Mouse (Mus musculus) monocyte, adult 5-6 weeks (primary cell): ENCODE measurements around the gene Dab1. TPM values are rescaled to one million over a fixed set of nuclear protein-coding genes. Genes with fewer than 3 reads are reported as not detected.

Experiments
- ATAC-seq: fragments of 153-309, 156-312 bp; replicated peaks from 2 replicates; pipeline ENCODE4 v1.8.0; 2017; ENCODE audit warnings: mild to moderate bottlenecking; ENCODE audit not compliant: low TSS enrichment, insufficient number of reproducible peaks, severe bottlenecking, poor library complexity, low FRiP score
- total RNA-seq: library from RNA; stranded (forward); fragments of 200-1000, 200-491, 200-594 nt; gene quantifications from 3 replicates; pipeline ENCODE4 v1.2.3, GENCODE M21; 2017

Gene Dab1
- total RNA-seq, 1 experiment from 2014 or later, result not detected

DNA sequence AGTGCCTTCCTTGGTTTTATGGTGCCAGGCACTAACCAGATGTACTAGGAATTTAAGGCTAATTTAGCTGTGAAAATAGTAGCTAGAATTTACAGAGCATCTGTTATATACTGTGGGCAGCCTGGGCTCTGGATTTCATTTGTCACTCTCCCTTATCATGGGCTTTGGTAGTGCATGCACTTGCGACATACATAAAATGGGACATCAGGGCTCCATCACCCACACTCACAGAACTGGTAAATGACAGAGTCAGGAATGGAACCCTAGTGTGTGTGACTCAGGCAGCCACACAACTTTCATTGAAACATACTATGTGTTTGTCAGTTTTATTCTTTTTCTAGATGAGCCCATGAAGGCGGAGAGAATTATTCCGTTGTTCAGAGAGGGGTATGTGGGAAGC is 1077.4 kb downstream of the Dab1 start:
- no peak for ATAC-seq

DNA sequence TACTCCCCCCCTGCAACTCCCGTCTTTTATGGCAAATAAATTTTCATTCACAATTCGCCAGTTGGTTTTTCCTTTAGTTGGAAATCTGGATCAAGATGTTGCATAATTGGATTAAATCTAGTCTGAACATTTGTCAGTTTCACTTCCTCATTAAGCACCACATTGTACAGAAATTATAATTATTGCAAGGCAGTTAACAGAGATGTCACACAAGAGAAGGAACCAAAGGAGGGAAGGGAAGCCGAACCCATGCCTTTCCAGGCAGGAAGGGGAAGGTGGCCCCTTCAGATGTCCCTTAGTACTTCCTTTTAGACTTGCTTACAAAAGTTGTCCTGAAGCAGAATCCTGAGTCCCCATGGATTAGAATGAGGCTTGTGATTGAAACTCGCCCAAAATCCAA is 1078.5 kb downstream of the Dab1 start:
- ATAC-seq, result no peak

DNA sequence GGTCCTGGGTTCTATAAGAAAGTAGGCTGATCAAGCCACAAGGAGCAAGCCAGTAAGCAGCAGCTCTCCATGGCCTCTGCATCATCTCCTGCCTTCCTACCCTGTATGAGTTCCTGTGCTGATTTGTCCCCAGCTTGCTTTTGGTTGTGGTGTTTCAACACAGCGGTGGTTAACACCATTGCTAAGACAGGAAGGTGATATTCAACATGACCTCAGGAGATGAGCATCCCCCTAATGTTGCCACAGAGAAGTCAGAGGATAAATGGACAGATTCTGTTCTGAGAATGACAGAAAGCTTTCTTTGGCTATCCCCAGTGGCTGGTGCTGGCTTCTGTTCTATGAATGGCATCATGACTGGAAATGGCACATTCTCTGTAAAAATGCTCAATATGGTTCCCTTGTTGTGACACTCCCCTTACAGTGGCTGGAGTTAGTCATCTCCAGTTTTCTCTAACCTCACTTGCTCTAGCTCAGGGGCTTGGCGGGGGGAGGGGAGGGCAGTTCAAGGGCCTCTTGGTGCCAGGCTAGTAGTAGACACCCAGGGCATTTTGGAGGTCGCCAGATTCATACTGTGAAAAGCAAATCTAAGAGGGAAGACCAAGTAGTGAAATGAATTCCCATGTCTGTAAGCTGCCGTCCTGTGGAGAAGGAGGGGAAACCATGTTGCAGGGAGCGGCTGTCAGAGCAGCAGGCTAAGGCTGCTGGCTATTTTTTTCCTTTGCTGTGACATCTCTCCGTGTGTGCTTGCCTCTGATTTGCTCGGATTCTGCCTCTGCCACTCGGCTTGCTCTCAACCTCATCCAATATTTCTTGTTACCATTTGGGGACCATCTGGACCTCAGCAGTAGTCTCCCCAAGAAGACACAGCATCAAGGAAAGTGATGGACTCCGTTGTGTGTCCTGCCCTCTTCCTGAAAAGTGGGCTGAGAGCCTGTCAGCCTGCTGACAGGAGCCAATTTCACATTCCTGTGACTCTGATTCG is 1086.8 kb downstream of the Dab1 start:
- no peak for ATAC-seq

DNA sequence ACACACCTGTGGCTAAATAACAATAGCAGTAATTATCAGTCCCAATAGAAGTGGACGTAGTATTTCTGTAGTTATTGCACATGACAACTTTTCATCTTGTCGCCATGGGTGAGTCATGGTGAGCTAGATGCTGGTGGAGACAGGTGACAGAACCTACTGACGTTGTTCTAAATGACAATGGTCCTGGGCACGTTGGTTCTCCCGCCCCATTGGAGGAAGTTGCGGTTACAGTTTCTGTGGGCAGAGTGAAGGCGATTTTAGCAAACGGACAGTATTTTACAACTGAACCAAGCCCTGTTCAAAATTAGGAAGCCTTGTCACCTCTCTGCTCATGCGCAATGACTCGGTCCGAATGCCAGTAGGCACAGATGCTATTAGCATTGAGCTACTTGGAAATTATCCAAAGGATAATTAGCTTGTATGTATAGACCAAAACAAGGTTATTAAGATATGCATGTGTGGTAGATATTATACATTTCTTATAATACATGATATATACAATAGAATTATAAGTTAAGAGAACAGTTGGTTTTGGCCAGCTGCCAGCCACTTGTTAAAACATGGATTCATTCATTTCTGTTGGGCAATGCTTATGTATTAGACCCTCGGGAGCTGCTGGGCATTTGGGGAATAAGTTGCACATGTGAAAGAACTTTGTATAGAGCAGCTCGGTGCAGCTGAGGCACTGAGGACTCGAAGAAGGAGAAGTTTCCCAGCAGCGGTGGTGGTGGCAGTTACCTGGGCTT is 1093.4 kb downstream of the Dab1 start:
- ATAC-seq, result no peak

DNA sequence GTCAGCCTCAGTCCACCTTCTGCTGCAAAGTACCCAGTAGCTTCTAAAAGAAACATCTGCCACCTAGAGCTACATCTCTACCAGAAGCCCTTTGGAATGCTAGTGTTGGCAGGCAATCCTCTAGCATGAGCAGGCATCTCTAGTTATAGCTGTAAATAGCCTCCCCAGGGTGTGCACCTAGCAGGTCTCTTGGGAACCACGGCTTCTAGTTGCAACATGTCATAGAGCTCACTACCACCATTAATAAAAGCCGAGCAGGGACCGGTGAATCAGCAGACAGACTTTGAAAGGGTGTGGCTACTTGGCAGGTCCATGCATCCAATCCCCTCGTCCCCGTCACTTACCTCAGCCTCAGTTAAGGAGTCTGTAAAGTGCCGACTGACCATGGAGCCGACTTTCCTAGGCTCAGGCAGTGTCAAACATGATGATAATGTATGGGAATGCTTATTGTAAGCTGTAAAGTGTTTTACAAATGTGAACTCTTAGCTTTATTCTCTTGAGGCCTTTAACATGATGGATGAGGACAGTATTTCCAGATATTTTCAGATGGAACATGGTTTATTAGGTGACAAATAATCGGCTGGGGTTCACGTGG is 1095.9 kb downstream of the Dab1 start:
- no peak for ATAC-seq

DNA sequence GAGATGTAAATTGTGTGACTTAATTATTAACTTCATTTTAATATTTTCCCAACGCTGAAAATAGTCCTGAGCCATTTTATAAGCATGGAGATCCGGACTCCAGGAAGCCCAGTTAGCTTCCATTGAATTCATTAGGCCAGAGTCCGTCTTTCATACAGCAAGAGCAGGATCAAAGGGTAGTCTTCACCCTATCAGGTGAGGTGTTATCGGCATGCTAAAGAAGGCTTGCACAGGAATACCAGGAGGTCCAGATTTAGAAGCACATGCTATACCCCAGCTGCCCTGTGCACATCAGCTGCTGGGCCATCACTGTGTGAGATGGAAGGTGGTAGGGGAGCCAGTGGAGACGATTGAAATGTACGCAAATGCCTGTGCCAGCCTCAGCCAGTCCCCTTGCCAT is 1096.7 kb downstream of the Dab1 start:
- no peak for ATAC-seq

DNA sequence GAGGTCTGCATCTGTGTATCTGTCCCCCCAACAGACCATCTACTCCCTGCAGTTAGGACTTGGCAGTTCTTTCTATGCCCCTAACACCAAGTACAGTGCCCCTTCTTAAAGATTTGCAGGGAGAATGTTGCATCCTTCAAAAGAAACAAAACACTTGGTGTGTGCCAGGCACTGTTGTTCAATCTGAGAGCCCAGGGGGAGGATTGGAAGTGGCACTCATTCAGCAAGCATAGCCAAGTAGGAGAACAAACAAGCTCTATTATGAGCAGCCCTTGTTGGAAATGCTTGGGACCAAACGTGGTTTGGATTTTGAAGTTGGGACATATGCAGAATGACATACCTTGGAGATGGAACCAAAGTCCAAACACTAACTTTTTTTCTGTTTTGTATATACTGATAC is 1097.3 kb downstream of the Dab1 start:
- no peak for ATAC-seq

DNA sequence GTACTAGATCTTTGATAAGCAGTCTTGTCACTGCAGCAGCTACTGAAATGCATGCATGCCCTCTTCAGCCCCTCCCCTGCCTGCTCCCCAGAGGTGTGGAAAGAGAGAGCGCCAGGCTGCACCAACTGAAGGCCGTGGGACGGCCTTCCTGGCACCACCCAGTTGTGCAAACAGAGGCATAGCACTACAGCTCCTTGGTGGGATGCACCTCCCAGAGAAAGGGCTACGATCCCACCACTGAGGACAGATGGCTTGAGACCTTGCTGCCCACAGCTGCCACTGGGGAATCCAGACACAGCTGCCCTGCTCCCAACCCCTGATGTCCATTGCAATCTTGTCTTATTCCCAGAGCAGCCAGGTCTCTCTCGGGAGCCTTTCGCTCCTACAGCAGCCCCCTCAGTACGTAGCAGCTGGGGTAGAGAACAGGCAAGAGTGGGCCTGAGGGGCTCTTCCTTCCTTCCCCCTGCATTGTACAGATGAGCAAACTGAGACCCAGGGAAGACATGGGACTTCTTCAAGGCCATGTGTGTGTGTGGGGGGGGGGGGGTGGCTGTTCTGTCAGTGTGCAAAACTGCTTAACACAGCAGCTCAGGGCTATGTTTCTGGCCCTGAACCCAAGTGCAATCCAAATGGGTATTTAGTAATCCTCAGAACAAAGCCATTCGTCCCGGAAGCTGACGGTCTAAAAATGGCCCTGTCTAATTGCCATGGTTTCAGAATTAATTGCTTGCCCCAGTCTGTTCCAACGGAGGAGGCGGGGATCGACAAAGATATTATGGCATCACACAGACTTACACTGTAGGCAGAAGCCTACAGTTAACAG is 1100.0 kb downstream of the Dab1 start:
- ATAC-seq, result no peak

DNA sequence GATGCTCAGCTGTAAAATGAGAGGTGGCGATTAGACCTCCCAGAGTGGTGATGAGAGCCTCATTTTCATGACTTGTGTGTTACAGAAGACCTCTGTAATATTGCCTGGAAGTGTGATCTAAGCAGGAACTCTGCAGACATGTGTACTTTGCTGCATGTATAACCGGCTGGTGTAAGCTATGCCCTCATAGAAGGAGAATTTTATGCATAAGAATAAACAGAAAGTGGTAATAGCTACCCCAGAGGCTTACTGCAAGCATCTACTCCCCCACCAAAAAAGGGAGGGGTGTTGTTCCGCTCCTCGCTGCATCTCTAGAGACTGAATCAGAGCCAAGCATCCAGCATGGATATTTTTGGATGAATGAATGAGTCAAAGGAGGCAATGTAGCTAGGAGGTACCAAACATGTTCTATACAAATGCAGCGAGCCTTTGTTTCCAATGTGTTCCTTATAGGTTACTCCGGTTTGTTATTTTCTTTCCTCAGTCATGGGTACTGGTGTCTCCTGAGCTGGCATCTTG is 1104.4 kb downstream of the Dab1 start:
- no peak for ATAC-seq

DNA sequence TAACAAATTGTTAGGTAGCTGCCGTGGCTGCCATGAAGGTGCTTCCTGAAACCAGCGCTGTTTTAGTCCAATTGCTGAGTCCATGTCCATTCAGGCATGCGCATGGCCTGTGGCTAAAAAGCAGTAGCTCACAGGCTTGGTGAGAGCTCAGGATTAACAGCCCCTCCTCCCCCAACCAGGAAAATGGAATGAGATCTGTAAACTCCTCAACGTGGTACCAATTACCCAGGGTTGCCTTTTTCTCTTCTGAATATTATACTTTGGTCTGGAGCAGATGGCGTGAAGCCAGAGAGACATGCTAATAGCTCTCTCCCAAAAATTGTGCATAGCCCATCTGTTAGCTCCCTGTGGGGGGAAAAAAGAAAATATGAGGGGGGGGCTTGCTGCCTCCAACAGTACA is 1105.1 kb downstream of the Dab1 start:
- no peak for ATAC-seq

DNA sequence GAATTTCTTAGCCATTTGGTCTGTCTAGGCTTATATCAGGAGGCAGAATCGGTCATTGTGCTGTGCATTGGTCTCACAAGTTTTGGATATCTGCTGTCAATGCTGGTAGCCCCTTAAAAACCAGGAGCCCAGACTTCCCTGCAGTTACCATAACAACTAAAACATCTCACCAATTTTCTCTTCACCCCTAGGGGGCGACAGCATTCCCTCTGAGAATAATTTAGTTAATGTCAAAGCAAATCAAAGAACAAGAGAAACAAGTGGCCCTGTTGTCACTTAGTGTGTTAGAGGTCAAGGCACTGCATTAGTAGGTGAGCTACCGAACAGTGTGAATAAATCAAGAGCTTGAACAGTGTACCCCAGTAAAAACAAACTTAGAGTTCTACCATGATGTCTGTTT is 1106.5 kb downstream of the Dab1 start:
- no peak for ATAC-seq

DNA sequence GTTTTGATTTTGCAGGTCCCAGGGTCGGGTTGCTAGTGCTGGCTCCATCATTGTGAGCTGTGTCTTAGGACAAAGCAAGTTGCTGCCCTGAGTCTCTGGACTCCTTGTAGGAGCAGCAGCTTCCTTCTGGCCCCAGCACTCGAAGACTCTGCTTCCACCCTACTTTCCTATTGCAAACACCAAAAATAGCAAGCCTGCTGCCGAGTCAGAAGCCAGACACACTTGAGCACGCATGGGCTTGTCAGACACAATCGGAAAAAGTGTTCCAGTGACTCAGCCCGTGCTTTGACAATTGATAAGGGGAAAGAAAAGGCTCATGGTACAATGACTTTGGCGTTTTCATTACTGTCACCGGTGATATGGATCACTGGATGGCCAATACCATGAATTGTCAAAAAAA is 1110.0 kb downstream of the Dab1 start:
- ATAC-seq, result no peak

DNA sequence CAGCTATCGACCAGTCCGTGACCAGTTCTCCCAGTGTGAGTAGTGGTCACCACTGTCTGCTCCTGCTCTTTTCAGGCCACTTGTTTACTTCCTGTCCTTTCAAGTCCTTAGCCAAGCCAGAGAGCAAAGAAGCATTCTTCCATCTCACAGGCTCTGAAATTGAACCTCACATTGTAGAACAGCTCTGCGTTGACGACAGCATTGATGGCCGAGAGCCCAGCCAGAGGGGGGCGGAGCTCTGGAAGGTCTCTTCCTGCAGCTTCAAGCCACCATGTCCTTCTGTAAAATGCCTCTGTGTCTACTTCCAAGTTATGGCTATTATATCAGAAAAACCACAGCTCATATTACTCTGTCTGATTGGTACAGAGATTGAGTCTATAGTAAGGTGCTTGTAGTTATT is 1127.3 kb downstream of the Dab1 start:
- ATAC-seq, result no peak

DNA sequence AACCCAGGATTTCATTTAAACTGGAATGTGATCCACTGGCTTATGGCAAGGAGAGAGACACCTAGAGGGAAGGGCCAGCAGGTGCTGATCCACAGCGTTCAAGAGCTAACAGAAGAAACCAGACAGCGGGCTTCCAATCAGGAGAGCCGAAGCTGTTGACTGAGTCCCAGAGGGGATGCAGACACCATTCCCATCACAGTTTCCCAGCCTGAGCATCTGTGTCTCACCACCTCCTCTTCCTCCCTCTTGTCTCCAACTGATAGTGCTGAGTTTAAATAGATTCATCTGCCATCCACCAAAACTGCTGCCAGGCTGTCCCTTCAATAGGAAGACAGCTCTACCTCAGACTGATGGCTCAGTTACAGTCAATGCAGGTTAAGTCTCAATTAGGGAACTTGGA is 1134.9 kb downstream of the Dab1 start:
- ATAC-seq, result no peak

DNA sequence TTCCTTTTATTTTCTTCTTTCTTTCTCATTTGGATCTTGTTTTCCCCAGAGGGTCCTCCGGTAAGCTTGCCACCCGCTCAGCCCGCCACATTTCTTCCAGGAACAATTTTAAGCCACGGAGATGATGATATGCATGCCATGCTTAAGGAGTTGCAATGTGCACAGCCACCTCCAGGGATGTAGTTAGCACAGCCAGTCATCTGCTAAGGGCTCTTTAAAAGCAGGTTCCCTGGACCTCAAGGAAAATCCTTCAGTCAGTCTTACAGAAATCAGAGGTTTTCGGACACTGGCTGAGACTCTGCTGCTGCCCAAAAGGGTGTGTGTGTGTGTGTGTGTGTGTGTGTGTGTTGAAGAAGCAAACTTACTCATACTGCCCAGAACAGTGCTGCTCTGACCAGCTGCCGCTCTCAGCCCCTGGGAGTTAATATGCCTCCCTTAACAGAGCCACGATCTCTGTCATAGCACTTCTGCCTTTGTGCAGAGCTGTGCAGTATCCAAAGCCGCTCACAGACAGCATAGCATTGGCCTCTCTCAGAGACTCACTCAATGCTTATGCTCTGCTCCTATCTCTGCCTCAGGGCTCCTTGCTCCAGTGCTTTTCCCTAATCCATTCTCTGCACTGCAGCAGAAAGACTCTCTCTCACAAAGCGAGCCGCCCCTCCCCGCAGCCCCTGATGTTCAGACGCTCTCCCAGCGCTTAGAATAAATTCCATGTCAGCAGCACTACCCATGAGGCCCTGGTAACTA is 1141.9 kb downstream of the Dab1 start:
- no peak for ATAC-seq

DNA sequence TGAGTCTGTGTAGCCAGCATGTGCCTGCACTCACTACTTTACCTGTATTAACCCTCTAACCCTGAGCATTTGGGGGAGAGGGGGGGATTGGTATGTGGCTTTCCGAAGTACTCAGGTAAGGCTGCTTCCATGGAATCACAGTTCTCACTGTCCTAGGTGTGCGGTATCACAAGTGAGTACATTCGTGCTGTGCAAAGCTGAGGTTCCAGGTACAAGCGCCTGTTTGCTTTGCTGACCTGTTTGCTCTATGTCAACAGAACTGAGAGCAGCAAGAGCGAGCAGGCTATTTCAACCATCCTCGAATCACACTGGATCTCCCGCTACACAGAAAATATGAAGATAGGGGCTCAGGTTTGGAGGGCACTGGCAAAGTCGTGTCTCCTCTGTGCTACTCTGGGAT is 1146.9 kb downstream of the Dab1 start, which contains the start of gene C8b:
Gene C8b, plus strand, starts transcription at position 253 of the 400 bp plus-strand sequence.
- ATAC-seq, result no peak

DNA sequence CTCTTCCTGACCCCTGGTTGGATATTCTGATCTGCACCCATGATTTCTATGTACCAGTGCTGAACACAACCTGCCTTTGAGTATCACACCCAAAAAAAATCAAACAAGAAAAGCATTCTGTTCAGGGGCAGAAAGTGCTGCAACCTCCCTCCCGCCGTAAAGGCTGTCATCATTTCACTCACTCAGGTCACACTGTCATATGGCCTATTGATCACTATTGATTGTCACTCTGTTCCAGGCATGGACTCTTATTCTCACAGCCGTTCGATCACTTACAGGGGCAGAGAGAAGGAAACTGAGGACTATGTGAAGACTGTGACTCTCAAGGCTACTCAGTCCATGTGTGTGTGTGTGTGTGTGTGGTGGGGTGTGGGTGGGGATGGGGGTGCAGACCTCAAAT is 1149.0 kb downstream of the Dab1 start:
- ATAC-seq, result no peak

DNA sequence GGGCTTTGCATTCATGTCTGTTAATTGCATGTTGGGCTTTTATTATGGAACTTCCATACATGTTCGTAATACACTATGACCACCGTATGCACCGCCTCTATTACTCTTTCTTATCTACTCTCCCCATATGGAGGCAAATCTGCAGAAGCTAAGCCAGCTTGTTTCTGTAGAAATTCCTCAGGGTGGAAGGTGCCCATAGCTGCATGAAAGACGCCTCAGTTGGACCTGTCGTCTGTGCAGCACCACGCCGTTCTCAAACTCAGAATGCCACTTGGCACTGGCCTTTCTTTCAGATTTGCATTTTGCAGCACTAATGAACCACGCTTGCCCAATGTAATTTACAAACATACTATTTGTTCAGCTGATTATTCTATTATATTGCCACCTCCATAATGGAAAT is 1150.4 kb downstream of the Dab1 start:
- ATAC-seq, result no peak
